ENCODE assay signal across 22 mouse cellular contexts in the genomic region with DNA sequence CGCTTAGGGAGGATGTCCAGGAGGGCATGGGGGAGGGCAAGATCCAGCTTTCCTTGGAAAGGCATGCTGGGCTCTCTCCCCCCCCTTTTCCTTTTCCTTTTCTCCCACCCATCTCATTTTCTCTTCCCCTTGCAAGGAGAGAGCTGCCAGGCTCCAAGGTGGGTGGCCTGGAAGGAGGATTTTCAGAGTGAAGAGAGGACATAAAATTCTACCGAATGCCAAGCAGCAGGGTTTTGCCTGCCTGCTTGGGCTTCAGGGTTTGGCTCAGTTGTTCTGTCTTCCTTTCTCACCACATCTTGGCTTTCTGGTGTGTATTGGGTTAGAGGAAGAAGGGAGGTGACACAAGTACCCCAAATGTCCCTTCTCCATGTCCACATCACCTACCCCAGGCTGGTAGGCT. TPM values are rescaled to one million over a fixed set of nuclear protein-coding genes. Genes with fewer than 3 reads are reported as not detected.
DNase-seq lines count a peak whose midpoint lies in the region; ATAC-seq and TF ChIP-seq lines count a peak whose summit lies in the region.
"Had no signal": no experiment of that assay in that cellular context is flagged by ENCODE, and none has a peak within 500 bp of the region (broad histone marks: within the 10 kb centered on the region; RNA-seq: fewer than 3 reads in every experiment).

No protein-coding gene starts in this region.

- H3K27ac ChIP-seq in left cerebral cortex, adult 2 months = peak overlapping the region; percentile 80
- H3K27ac ChIP-seq in neural tube, embryonic 13.5 days (replicated peaks) = 0 out of 2 replicates have a peak overlapping the region, but pooled peaks have one; percentile 7
- H3K27ac ChIP-seq: embryonic facial prominence, embryonic 15.5 days; forebrain, embryonic 10.5 days; forebrain, embryonic 15.5 days; gastrocnemius, adult 2 months; intestine, embryonic 15.5 days had no signal

- intact Hi-C loops in left cerebral cortex, adult 2 months (cut with DNase I) = no loop called here

- no peak for TF ChIP-seq CTCF in left cerebral cortex, adult 2 months (IDR thresholded peaks at IDR 0.05)

- WGBS in neural tube, embryonic 13.5 days = 60% methylated on average over 2 of the region's 2 CpGs

- no peak overlapping the region for H3K9ac ChIP-seq in neural tube, embryonic 13.5 days
- H3K9ac ChIP-seq: embryonic facial prominence, embryonic 15.5 days; forebrain, embryonic 15.5 days; heart, embryonic 12.5 days; intestine, embryonic 15.5 days had no signal

- H3K36me3 ChIP-seq in neural tube, embryonic 13.5 days = no peaks in the 10 kb centered on the region
- H3K36me3 ChIP-seq: embryonic facial prominence, embryonic 15.5 days; forebrain, embryonic 10.5 days; forebrain, embryonic 15.5 days; G1E; heart, embryonic 12.5 days; intestine, embryonic 15.5 days had no signal

- H3K4me1 ChIP-seq in neural tube, embryonic 13.5 days (replicated peaks) = peaks cover 42% of the 10 kb centered on the region
- H3K4me1 ChIP-seq: embryonic facial prominence, embryonic 15.5 days; heart, embryonic 12.5 days; intestine, embryonic 15.5 days had no signal

- DNase-seq in cerebellum, adult 11-12 months = peak; percentile 29
- no peak for DNase-seq in cerebellum, adult 18-20 months
- no peak for DNase-seq in frontal cortex, postnatal 14 days (ENCODE audit: low spot score in 2 of 2)
- DNase-seq in left cerebral cortex, adult 2 months (ENCODE audit: extremely low spot score in 1 of 2, low spot score in 2 of 2) = no peak
- no peak for DNase-seq in left cerebral cortex, adult 8-10 months (ENCODE audit: low spot score in 2 of 2)
- DNase-seq in neural tube, embryonic 10.5 days (ENCODE audit: extremely low spot score, low spot score) = no peak
- DNase-seq: adrenal gland, postnatal 10 days; B cell, adult 2 months; embryo, embryonic 11 days; gastrocnemius, adult 2 months; gastrocnemius, postnatal 25 days had no signal

- H3K4me3 ChIP-seq in left cerebral cortex, adult 2 months = no peak overlapping the region
- H3K4me3 ChIP-seq in neural tube, embryonic 13.5 days = no peak overlapping the region
- H3K4me3 ChIP-seq: embryonic facial prominence, embryonic 15.5 days; erythroblast, embryonic 14.5 days; forebrain, embryonic 10.5 days; forebrain, embryonic 15.5 days; gastrocnemius, adult 2 months; heart, embryonic 12.5 days; intestine, embryonic 15.5 days had no signal

- no peaks in the 10 kb centered on the region for H3K9me3 ChIP-seq in neural tube, embryonic 13.5 days
- H3K9me3 ChIP-seq: embryonic facial prominence, embryonic 15.5 days; forebrain, embryonic 10.5 days; forebrain, embryonic 15.5 days; G1E; heart, embryonic 12.5 days; intestine, embryonic 15.5 days had no signal

- H3K4me2 ChIP-seq in neural tube, embryonic 13.5 days = no peak overlapping the region
- H3K4me2 ChIP-seq: embryonic facial prominence, embryonic 15.5 days; forebrain, embryonic 15.5 days; heart, embryonic 12.5 days; intestine, embryonic 15.5 days had no signal

- H3K27me3 ChIP-seq in neural tube, embryonic 13.5 days = no peaks in the 10 kb centered on the region
- H3K27me3 ChIP-seq: embryonic facial prominence, embryonic 15.5 days; forebrain, embryonic 15.5 days; intestine, embryonic 15.5 days had no signal

- ATAC-seq in frontal cortex, adult (ENCODE audit: low TSS enrichment) = peak; percentile 58
- no peak for ATAC-seq in neural tube, embryonic 13.5 days (ENCODE audit: low read depth)
- ATAC-seq: CD4-positive, CD25-positive, alpha-beta regulatory T cell, adult 4 months; forebrain, embryonic 15.5 days; intestine, embryonic 15.5 days had no signal

RNA-seq across cellular contexts. Expression of a gene that starts 16.0 kb away (rescaled TPM):
- total RNA-seq in left cerebral cortex, adult 2 months (2021) = 100 to 1,000 TPM; 326 to 329 TPM
- total RNA-seq in left cerebral cortex, adult 8-10 months (2022) = 100 to 1,000 TPM; 268 to 306 (median 296) TPM
- polyA plus RNA-seq in neural tube, embryonic 13.5 days (2015; fragmentation: Nextera tagmentation; extraction: Ambion mirVana) = 9.6 and 10.7 TPM in 2 replicates
- total RNA-seq: granulocyte monocyte progenitor cell, adult 5-6 weeks had no signal
- polyA plus RNA-seq: CD4-positive, CD25-positive, alpha-beta regulatory T cell, adult 4 months; erythroblast, embryonic 14.5 days; G1E had no signal

RNA-seq across cellular contexts. Expression of a gene that starts 52.4 kb away (rescaled TPM):
- total RNA-seq in left cerebral cortex, adult 2 months (2021) = 10 to 100 TPM in 1 of 2 experiments, 1 to 10 TPM in 1; 6.9 to 15.8 TPM
- total RNA-seq in left cerebral cortex, adult 8-10 months (2022) = 10 to 100 TPM; 49.9 to 67.8 (median 54.8) TPM
- polyA plus RNA-seq in neural tube, embryonic 13.5 days (2015; fragmentation: Nextera tagmentation; extraction: Ambion mirVana) = 0.55 and 0.67 TPM in 2 replicates
- total RNA-seq: G1E; granulocyte monocyte progenitor cell, adult 5-6 weeks had no signal
- polyA plus RNA-seq: CD4-positive, CD25-positive, alpha-beta regulatory T cell, adult 4 months; erythroblast, embryonic 14.5 days; G1E had no signal
